Mouse (Mus musculus) liver, embryonic 15.5 days (tissue): Measurements from ENCODE around the gene Ggnbp2. TPM values are rescaled to one million over a fixed set of nuclear protein-coding genes. Genes with fewer than 3 reads are reported as not detected.

Experiments used
- ATAC-seq: fragments of 200-750 bp; cut with Nextera tagmentation; 2 replicates; pipeline ENCODE4 v1.8.0; 2017; ENCODE audit warnings: moderate number of reproducible peaks, mild to moderate bottlenecking, moderate library complexity; ENCODE audit not compliant: insufficient read depth
- H3K27ac ChIP-seq: fragments of 300-500 bp; sonication (generic); replicated peaks from 2 replicates; pipeline ENCODE4 v1.5.1; 2015; ENCODE audit warnings: mild to moderate bottlenecking, inconsistent platforms
- H3K27me3 ChIP-seq: fragments of 300-500 bp; sonication (generic); 2 replicates; pipeline ENCODE4 v1.6.1; 2015; ENCODE audit warnings: mild to moderate bottlenecking, inconsistent platforms
- H3K36me3 ChIP-seq: fragments of 300-500 bp; sonication (generic); replicated peaks from 2 replicates; pipeline ENCODE4 v1.6.1; 2015; ENCODE audit warnings: moderate library complexity, mild to moderate bottlenecking, inconsistent platforms
- H3K4me1 ChIP-seq: fragments of 300-500 bp; sonication (generic); replicated peaks from 2 replicates; pipeline ENCODE4 v1.6.1; 2015; ENCODE audit warnings: inconsistent platforms
- H3K4me2 ChIP-seq: fragments of 300-500 bp; sonication (generic); 2 replicates; pipeline ENCODE4 v1.6.1; 2015; ENCODE audit warnings: moderate library complexity, mild to moderate bottlenecking, inconsistent platforms
- H3K4me3 ChIP-seq: fragments of 300-500 bp; sonication (generic); replicated peaks from 2 replicates; pipeline ENCODE4 v1.5.1; 2015; ENCODE audit warnings: mild to moderate bottlenecking, inconsistent platforms
- H3K9ac ChIP-seq: fragments of 300-500 bp; sonication (generic); 2 replicates; pipeline ENCODE4 v1.6.1; 2015; ENCODE audit warnings: moderate library complexity, mild to moderate bottlenecking, inconsistent platforms
- H3K9me3 ChIP-seq: fragments of 300-500 bp; sonication (generic); replicated peaks from 2 replicates; pipeline ENCODE4 v1.6.1; 2016; ENCODE audit warnings: inconsistent platforms
- WGBS: fragments of 180-500 bp; shearing (Covaris S2); methylation state at CpG from one replicate; pipeline ENCODE4 v1.1.7; 2015; ENCODE audit warnings: mixed read lengths; ENCODE audit not compliant: insufficient replicate concordance; 5-methylcytosine and 5-hydroxymethylcytosine counted together
- polyA plus RNA-seq: library from polyadenylated mRNA; unstranded; fragments of >200 nt; fragmentation: Nextera tagmentation; extraction: Ambion mirVana; gene quantifications from 2 replicates; pipeline ENCODE4 v1.2.1, GENCODE M21; 2015

Ggnbp2 gene
- 55.4 and 56.1 TPM in 2 replicates for polyA plus RNA-seq

- Histone ChIP-seq H3K9me3 (no peaks in the 10 kb centered on the region), H3K9ac (peak within 1 kb of the TSS; percentile 99)
Observed at GRCm38 (mm10) chr11:84870337-84871043, at the start of gene Ggnbp2. Gene Ggnbp2 (minus strand): TSS chr11:84870817.

GRCm38 (mm10) chr11:84919951-84920350 is 49.3 kb upstream of the Ggnbp2 start:
- no peaks in the 10 kb centered on the region for H3K9me3 ChIP-seq
- H3K4me2 ChIP-seq = no peak overlapping the region
- H3K27me3 ChIP-seq = peaks cover 7% of the 10 kb centered on the region
- H3K9ac ChIP-seq = no peak overlapping the region
- ATAC-seq = no peak
- no peak overlapping the region for H3K27ac ChIP-seq
- no peaks in the 10 kb centered on the region for H3K36me3 ChIP-seq
- peaks cover 32% of the 10 kb centered on the region for H3K4me1 ChIP-seq
- H3K4me3 ChIP-seq = no peak overlapping the region
- WGBS = 53% methylated on average over 7 of the region's 7 CpGs

More at GRCm38 (mm10) chr11:84870337-84871043, at the start of gene Ggnbp2:
- Histone ChIP-seq H3K27ac (peak within 1 kb of the TSS; percentile 100), H3K27me3 (no peaks in the 10 kb centered on the region), H3K4me2 (peak within 1 kb of the TSS; percentile 78), H3K36me3 (peaks cover 12% of the 10 kb centered on the region), H3K4me3 (peak within 1 kb of the TSS; percentile 92), H3K4me1 (peaks cover 42% of the 10 kb centered on the region)
- ATAC-seq = peak; percentile 80
- WGBS = under 1% methylated on average over 58 of the region's 62 CpGs

GRCm38 (mm10) chr11:84919276-84919675 is 48.7 kb upstream of the Ggnbp2 start:
- Histone ChIP-seq H3K4me3 (no peak overlapping the region), H3K9me3 (no peaks in the 10 kb centered on the region), H3K9ac (no peak overlapping the region), H3K27ac (0 out of 2 replicates have a peak overlapping the region, but pooled peaks have one; percentile 2), H3K36me3 (no peaks in the 10 kb centered on the region), H3K27me3 (peaks cover 7% of the 10 kb centered on the region), H3K4me1 (peaks cover 39% of the 10 kb centered on the region), H3K4me2 (no peak overlapping the region)
- WGBS = 27% methylated on average over 3 of the region's 3 CpGs
- ATAC-seq = no peak

- Histone ChIP-seq H3K36me3 (peaks cover 8% of the 10 kb centered on the region), H3K27me3 (peaks cover 7% of the 10 kb centered on the region), H3K4me3 (no peak overlapping the region), H3K9ac (no peak overlapping the region), H3K9me3 (no peaks in the 10 kb centered on the region), H3K27ac (no peak overlapping the region; the same call in 1 of the 2 replicates), H3K4me2 (peak overlapping the region; percentile 45), H3K4me1 (peaks cover 42% of the 10 kb centered on the region)
- ATAC-seq = peak; percentile 73
- 3% methylated on average over 16 of the region's 16 CpGs for WGBS
Observed at GRCm38 (mm10) chr11:84918425-84918824, 47.8 kb upstream of the Ggnbp2 start.

GRCm38 (mm10) chr11:84916703-84917300 is 46.2 kb upstream of the Ggnbp2 start:
- H3K27me3 ChIP-seq = no peaks in the 10 kb centered on the region
- WGBS = 54% methylated on average over 7 of the region's 7 CpGs
- peaks cover 42% of the 10 kb centered on the region for H3K4me1 ChIP-seq
- H3K4me3 ChIP-seq = peak overlapping the region; percentile 83
- H3K4me2 ChIP-seq = peak overlapping the region; percentile 78
- no peak overlapping the region for H3K27ac ChIP-seq
- peaks cover 22% of the 10 kb centered on the region for H3K36me3 ChIP-seq
- 0 out of 2 replicates have a peak overlapping the region, but pooled peaks have one; percentile 79 for H3K9ac ChIP-seq
- H3K9me3 ChIP-seq = no peaks in the 10 kb centered on the region
- ATAC-seq = no peak

GRCm38 (mm10) chr11:84916053-84916702 is 45.6 kb upstream of the Ggnbp2 start, which contains the start of gene Znhit3:
Gene Znhit3 (minus strand): TSS chr11:84916366.
- Histone ChIP-seq H3K4me2 (peak within 1 kb of the TSS; percentile 78), H3K27me3 (no peaks in the 10 kb centered on the region), H3K27ac (peak within 1 kb of the TSS; percentile 61; the same call in 1 of the 2 replicates), H3K4me3 (peak within 1 kb of the TSS; percentile 83), H3K36me3 (peaks cover 28% of the 10 kb centered on the region), H3K9ac (peak within 1 kb of the TSS; percentile 79), H3K9me3 (no peaks in the 10 kb centered on the region), H3K4me1 (peaks cover 42% of the 10 kb centered on the region)
- WGBS = 3% methylated on average over 34 of the region's 34 CpGs
- peak; percentile 80 for ATAC-seq

GRCm38 (mm10) chr11:84914673-84915072 is 44.1 kb upstream of the Ggnbp2 start:
- 69% methylated on average over 5 of the region's 5 CpGs for WGBS
- peak overlapping the region; percentile 78 for H3K4me2 ChIP-seq
- ATAC-seq = no peak
- H3K4me1 ChIP-seq = peaks cover 42% of the 10 kb centered on the region
- H3K9ac ChIP-seq = no peak overlapping the region
- no peaks in the 10 kb centered on the region for H3K27me3 ChIP-seq
- H3K9me3 ChIP-seq = no peaks in the 10 kb centered on the region
- H3K4me3 ChIP-seq = peak overlapping the region; percentile 83
- no peak overlapping the region for H3K27ac ChIP-seq
- peaks cover 40% of the 10 kb centered on the region for H3K36me3 ChIP-seq

- peaks cover 15% of the 10 kb centered on the region for H3K4me1 ChIP-seq
- H3K9ac ChIP-seq = no peak overlapping the region
- H3K27ac ChIP-seq = no peak overlapping the region
- no peaks in the 10 kb centered on the region for H3K27me3 ChIP-seq
- no peak for ATAC-seq
- no peak overlapping the region for H3K4me2 ChIP-seq
- H3K4me3 ChIP-seq = no peak overlapping the region
- no peaks in the 10 kb centered on the region for H3K9me3 ChIP-seq
- peaks cover 81% of the 10 kb centered on the region for H3K36me3 ChIP-seq
- WGBS = 90% methylated on average over 4 of the region's 4 CpGs
Observed at GRCm38 (mm10) chr11:84910411-84910810, 39.8 kb upstream of the Ggnbp2 start.

- Histone ChIP-seq H3K36me3 (peaks cover 88% of the 10 kb centered on the region), H3K9me3 (no peaks in the 10 kb centered on the region), H3K4me2 (no peak overlapping the region), H3K4me1 (no peaks in the 10 kb centered on the region), H3K4me3 (no peak overlapping the region), H3K9ac (no peak overlapping the region), H3K27ac (no peak overlapping the region), H3K27me3 (no peaks in the 10 kb centered on the region)
- no peak for ATAC-seq
- WGBS = 82% methylated on average over 6 of the region's 6 CpGs
Observed at GRCm38 (mm10) chr11:84908480-84908879, 37.9 kb upstream of the Ggnbp2 start.

GRCm38 (mm10) chr11:84907081-84907480 is 36.5 kb upstream of the Ggnbp2 start:
- Histone ChIP-seq H3K4me1 (no peaks in the 10 kb centered on the region), H3K9ac (no peak overlapping the region), H3K4me3 (no peak overlapping the region), H3K4me2 (no peak overlapping the region), H3K27ac (no peak overlapping the region), H3K36me3 (peaks cover 91% of the 10 kb centered on the region), H3K9me3 (no peaks in the 10 kb centered on the region), H3K27me3 (no peaks in the 10 kb centered on the region)
- 64% methylated on average over 3 of the region's 3 CpGs for WGBS
- no peak for ATAC-seq

GRCm38 (mm10) chr11:84904597-84905144 is 34.1 kb upstream of the Ggnbp2 start:
- no peaks in the 10 kb centered on the region for H3K9me3 ChIP-seq
- 73% methylated on average over 9 of the region's 9 CpGs for WGBS
- no peak overlapping the region for H3K9ac ChIP-seq
- ATAC-seq = no peak
- no peaks in the 10 kb centered on the region for H3K27me3 ChIP-seq
- no peak overlapping the region for H3K4me3 ChIP-seq
- no peaks in the 10 kb centered on the region for H3K4me1 ChIP-seq
- peaks cover 93% of the 10 kb centered on the region for H3K36me3 ChIP-seq
- no peak overlapping the region for H3K27ac ChIP-seq
- no peak overlapping the region for H3K4me2 ChIP-seq
